Mouse (Mus musculus) ES-E14 (cell line): ENCODE measurements around the gene Hist1h2ad.
"Not testable (repeated sequence)": the region's sequence is repeated elsewhere in the genome, so short reads cannot be mapped to it uniquely, and the experiment has no call there.

Source experiments
- CHD2 ChIP-seq: IDR thresholded peaks from 2 replicates; pipeline ENCODE4 v1.6.1; 2014; ENCODE audit warnings: mild to moderate bottlenecking, low read depth, low read length, inconsistent platforms
- HCFC1 ChIP-seq: IDR thresholded peaks from 2 replicates; pipeline ENCODE4 v1.6.1; 2012; ENCODE audit warnings: low read length, inconsistent platforms, borderline replicate concordance; ENCODE audit not compliant: insufficient read depth
- MAFK ChIP-seq: IDR thresholded peaks from 2 replicates; pipeline ENCODE4 v1.6.1; 2014; ENCODE audit warnings: mild to moderate bottlenecking, low read depth, low read length, inconsistent platforms; ENCODE audit not compliant: insufficient read depth
- ZNF384 ChIP-seq: IDR thresholded peaks from 2 replicates; pipeline ENCODE4 v1.6.1; 2012; ENCODE audit warnings: low read depth, low read length, inconsistent platforms

DNA sequence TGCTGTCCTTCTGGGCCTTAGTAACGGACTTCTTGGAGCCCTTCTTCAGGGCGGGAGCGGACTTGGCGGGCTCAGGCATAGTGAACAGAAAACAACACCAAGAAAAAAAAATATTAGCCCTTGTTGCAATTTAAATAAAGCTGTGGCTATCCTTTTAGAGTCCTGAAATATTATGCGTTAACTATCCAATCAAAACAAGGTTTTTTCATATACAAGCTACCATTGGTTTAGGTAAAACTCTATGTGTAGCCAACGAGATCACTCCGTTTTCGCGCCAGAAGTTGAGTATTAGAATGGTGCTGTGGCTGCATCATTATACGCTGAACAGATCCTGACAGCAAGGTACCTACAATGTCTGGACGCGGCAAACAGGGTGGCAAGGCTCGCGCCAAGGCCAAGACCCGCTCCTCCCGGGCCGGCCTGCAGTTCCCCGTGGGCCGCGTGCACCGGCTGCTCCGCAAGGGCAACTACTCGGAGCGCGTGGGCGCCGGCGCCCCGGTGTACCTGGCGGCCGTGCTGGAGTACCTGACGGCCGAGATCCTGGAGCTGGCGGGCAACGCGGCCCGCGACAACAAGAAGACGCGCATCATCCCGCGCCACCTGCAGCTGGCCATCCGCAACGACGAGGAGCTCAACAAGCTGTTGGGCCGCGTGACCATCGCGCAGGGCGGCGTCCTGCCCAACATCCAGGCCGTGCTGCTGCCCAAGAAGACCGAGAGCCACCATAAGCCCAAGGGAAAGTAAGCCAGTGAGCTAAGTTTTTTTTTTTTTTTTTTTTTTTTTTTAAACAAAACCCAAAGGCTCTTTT lies 40.4 kb upstream of the Hist1h2ad start, which contains the start of gene Hist1h2af:
- not testable (repeated sequence) for TF ChIP-seq MAFK, ZNF384, HCFC1, CHD2
